Mouse (Mus musculus): ENCODE data around the gene Abhd16b.

DNA sequence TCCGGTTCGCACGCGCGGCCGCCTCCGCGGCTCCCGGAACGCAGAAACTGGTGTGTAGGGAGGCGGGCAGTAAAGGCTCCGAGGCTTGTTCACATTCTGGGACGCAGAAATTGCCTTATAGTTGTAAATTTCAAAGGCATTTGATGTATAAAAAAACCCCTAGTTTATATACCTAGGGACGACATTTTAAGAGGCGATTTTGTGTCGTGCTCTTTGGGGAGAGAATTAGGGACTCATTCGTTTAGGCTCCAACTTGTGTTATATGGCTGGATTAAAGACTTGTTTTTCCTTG, 27.9 kb downstream of the Abhd16b start:
- TF ChIP-seq CTCF (IDR thresholded peaks at IDR 0.05; ENCODE audit: low read depth) (no peak), EP300 (IDR thresholded peaks at IDR 0.05; ENCODE audit: low read depth) (no peak)
